Mouse (Mus musculus) gastrocnemius, postnatal 25 days (tissue): Measurements from ENCODE around the gene Prune2. TPM values are rescaled to one million over a fixed set of nuclear protein-coding genes. Genes with fewer than 3 reads are reported as not detected.
A peak's percentile ranks its signal among the peaks of the same experiment; 100 is the strongest.

ENCODE experiments used
- DNase-seq: peaks from one replicate; pipeline ENCODE4 v3.0.0; 2022
- long read RNA-seq, 2 experiments: library from polyadenylated mRNA; stranded (forward); transcript quantifications; one replicate each; pipeline ENCODE4 v2.0.0; 2021
- total RNA-seq, 2 experiments: library from RNA; stranded (reverse); gene quantifications; 1 replicate in 1 of 2; 2 replicates in 1 of 2; pipeline ENCODE4 v1.2.3; 2021

Gene Prune2
- total RNA-seq = 1 to 10 TPM; 3.5 to 4.5 TPM
- long read RNA-seq, experiment 1, partial matches to known transcripts = 0 of 5 reads
- long read RNA-seq, experiment 1, other reads (novel, unspliced or antisense) = 5 of 5 reads
- long read RNA-seq, experiment 2, partial matches to known transcripts = 0 of 2 reads
- long read RNA-seq, experiment 2, other reads (novel, unspliced or antisense) = 2 of 2 reads

DNA sequence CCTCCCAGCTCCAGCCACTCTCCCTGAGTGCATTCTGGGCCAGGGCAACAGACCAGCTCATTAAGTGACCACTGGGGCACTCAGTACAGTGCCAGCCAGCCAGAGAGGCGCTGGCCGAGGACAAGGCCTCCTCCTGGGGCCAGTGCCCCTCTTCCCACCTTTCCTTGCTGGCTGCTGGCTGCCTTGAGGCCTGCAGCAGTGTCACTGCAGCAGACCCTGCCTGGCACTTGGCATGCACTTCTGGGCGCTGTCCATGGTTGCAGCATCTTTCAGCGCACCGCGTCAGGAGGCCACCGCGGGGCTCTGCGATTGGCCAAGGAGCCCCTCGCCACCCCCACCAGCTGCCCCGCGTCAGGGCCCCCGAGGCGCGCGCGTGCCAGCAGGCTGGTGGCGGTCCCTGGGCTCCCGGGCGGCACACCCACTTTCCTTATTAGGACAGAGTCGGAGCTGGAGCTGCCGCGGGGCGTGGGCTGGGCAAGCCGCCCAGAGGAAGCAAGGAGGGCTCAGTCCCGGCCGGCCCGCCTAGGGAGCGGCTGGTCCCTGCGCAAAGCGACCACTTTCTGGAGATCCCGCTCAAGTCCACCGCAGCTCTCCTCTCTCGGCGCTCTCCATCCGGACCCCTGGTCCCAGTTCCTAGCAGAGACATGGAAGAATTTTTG lies at the start of gene Prune2:
Gene Prune2, plus strand, starts transcription at position 506 of the 659 bp plus-strand sequence.
- peak; percentile 40 for DNase-seq

DNA sequence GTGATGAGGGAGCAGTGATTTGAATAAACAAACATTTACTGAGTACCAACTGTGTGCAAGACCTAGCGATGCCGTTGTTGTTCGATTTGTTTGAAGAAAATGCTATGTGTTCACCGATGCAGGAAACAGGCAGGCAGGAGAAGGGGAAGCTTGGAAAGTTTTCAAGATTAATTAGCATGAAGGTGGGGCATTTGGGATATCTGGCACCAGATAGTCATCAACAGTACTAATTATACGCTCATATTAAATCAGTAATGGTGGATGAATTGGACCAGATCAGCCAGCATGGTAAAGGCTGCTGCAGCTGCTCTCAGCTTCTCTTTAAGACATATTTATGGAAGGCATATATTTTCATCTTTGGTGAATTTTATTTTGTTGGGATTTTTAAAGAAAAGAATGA lies 44.4 kb upstream of the Prune2 start:
- no peak for DNase-seq

DNA sequence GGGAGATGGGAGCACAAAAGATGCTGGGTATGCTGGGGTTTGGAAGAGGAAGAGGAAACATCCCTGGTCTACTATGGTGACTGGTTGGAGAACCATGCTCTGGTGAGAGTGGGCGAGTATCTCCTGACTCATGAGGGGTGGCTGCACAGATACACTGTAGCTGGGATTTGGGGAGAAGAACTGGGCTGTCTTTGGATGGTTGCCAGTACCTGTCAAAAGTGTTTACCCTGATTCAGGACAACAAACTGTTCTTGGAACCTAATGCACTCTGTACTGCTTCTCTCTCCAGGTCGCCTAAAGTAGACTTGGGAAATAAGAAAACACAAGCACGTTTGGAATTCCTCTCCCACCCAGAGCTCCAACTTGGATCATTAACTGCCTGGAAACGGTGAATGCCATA lies 31.4 kb upstream of the Prune2 start:
- DNase-seq = no peak

DNA sequence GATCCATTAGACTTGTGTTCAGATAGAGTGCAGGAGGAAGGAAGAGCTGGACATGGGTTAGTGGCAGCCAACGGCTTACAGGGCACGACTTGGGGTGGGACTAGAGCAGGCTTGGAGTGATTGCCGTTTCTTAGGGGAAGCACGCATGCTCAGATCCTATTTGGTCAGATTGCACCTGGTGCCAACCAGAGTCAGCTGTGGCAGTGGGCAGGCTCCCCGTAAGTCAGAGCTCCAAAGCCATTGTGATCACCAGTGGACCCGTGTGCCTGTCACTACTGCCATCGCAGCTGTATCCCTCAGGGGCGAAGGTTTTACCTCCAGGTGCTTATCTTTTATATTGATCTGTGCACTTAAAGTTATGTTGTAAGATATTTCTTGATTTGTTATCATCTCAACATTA lies 21.3 kb upstream of the Prune2 start:
- DNase-seq = no peak

DNA sequence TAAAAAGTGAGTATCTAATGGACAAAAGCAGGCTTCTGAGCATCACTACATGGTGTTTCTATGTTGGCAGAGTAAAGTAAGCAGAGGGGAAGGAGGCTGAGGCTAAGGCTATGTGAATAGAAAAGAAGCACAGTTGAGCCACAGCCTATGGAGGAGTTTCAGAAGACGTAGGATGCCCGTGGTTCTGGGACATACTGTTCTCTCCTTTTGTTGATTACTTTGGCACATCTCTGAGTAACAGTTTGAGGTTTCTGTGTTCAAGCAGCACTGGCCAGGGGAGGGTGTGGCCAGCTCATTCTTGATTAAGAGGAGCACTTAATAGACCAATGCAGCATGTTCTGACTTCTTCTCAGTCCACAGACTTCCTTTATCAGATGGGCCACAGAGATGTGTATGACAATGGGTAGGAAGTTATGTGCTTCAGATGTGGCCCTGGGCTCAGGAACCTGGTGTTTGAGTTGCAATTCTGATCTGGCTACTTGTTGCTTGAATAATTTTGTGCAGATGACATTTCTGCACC lies 7.1 kb upstream of the Prune2 start:
- no peak for DNase-seq

DNA sequence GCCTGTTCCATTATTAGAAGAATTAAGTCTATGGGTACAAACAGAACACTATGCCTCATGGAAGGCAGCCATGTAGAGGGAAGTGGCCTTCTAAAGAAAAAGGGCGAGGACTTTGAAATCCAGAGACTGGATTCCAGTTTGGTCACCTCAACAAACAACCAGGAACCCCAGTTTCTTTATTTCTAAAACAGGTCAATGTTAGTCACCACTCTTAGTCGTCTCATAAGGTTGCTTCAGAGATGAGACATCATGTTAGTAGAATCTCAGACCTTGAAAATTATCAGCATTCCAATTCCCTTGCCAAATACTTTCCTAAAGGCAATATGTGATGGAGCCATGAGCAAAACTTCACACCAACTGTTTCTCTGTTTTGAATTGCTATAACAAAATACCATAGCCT lies 6.6 kb upstream of the Prune2 start:
- no peak for DNase-seq

DNA sequence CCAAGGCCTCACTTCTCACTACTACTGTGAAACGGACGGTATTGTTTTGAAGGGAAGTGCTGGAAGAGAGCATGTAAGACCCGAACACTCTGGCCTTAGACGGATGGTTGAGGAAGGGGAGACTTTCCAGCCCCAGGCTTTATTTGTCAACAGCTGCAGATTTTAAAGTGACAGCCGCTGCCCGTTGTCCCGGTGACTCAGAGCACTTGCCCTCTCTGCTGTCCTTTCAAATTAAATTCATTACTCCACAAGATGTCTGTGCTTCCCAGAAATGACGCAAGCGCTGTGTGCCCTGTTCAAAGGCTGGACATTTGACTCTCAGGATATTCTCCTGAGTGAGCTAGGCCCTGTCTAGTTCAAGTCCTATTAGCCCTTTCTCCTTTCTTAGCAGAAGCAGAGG lies 5.9 kb upstream of the Prune2 start:
- no peak for DNase-seq

DNA sequence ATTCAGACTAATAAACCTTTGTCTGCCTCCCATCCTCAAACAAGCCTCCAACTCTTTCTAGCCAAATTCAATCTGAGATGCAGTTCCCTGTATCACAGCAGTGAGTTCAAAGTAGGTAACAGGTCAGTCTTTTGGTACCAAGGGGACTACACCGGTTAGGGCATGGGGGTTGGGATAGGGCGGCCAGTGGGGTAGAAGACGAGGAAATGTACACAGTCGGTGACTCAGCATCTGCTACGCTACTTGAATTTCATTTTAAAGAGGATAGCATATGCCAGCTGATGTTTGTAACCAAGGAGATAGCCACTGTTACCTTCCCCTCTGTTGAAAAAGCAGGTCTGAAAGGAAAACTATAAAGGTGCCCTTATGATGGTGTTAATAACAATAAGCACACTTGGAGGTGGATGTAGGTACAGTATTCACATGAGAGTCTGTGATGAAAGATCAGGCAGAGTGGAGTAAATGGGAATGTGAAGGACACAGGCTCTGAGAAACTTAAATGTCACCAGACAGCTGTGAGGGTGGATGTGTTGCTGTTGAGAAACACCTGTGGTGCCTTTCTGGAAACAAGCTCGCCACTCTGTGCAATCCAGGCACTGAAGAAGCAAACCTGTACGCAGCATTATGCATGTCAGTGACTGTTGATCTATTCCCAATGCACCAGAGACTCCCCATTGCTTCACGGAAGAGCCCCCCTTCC lies 5.1 kb upstream of the Prune2 start:
- no peak for DNase-seq

DNA sequence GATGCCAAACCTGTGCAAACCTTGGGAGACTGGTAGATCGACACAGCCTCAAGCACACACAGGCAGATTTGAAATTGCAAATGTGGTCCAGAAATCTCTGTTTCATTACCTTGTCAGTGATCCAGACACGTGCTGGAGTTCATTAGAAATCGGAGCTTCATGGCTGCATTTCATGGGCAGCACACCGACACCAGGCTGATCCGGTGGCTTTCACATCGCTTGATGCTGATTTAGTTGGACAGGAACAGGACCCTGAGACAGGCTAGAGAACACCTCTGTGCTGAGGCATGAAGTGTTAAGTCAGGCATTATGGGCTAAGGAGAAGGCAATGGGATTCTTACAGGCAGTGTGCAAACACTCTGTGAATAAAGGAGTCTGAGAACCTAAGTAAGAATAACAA lies 1.2 kb upstream of the Prune2 start:
- DNase-seq = no peak

DNA sequence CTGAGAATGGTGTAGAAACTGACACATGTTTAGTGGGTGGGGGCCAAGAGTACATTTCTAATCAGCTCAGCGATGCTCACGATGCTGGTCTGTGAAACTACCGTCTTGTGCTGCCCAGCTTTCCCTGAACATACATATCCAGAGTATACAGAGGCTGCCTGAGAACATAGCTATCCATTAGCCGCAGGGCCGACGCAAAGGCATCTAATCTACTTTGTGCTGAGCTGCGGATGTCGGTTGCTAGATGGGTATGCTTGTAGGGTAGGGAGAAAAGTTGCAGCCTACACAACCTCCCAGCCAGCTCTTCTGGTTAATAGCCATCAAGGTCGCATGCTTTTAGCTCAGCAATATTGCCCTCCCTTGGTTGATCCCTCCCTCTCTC lies 696 bp upstream of the Prune2 start:
- DNase-seq = no peak

DNA sequence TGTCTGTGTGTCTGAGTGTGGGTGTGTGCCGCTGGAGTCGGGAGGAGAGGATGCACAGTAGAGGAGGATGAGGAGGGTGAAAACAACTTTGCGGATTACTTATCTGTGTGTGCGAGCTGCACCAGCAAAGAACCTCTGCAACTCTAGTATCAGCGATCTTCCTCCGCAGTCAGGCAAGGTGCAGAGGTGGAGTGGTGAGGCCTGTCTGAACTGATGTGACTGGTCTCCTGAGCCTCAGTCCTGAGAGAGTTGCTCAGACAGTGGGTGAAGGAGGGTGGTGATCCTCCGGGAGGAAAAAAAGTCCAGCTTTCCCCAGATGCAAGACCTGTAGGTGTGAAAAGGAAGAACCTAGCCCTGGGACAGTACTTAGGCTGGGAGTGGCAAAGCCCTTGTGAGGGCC lies 401 bp downstream of the Prune2 start:
- DNase-seq = no peak

DNA sequence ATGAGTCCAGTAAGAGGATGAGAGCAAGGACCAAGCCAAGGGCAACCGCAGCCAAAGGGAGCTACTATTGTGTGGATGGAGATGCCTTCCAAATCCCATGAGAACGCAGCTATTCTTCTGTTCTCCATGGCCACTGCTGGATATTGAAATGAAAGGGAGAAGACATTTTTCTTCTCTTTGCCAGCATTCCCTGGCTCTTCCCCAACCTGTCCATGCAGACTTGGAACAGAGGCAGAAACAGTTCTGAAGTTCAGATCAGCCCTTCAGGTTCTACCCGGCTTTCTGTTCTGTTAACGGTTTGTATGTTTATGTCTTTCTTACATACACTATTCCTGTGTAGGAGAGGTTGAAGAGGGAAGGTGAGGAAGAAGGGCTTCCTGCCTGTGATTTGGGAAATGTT lies 3.1 kb downstream of the Prune2 start:
- no peak for DNase-seq

DNA sequence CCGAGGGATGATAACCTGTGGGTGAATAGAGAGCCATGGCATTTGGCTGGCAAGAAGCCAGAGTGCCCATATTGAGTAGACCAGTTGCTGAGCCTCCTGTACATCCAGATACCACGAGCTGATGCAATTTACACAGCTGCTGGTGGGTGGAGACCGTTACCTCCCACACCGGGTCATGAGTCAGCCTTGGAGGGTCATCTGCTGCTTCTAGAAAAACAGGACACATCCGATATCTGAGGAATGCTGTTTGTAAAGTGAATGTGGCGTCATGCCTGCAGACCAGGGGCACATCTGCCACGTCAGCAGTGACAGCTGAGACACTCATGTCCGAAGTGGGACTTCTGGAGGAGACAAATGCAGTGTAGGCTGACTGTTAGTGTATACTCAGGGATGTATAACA lies 3.6 kb downstream of the Prune2 start:
- no peak for DNase-seq

DNA sequence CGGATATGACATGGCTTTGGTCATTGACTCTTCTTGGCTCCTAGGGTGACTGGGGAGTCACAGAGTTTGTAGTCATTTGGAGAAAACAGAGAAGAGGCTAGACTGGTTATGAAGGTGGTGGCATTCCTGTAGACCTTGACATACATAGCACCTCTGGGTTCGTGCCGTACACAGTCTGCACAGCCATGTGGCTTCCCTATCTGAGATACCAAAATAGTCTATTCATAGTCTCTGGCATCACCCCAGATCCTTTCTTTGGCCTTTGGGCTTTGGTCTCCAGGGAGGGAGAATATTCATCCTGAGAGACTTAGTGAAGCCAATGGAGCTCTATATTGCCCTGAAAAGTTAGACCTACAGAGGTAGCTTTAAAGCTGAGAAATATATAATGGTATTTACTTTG lies 5.1 kb downstream of the Prune2 start:
- no peak for DNase-seq

DNA sequence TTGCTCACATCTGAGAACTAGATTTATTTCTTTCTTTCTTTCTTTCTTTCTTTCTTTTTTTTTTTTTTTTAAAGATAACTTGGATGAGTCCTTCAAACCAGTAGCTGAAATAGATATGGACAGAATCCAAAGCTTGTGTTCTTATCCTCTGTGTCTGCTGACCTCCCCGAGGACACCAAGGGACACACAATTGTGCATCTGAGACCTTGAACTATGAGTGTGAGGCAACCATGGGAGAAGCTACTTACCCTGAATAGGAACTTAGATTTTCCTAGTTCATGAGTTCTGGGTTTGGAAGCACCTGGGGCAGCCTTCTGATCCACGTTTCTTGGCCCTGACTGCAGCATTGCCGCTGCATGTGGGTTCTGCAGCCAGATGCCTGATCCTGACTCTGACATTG lies 7.3 kb downstream of the Prune2 start:
- DNase-seq = no peak

DNA sequence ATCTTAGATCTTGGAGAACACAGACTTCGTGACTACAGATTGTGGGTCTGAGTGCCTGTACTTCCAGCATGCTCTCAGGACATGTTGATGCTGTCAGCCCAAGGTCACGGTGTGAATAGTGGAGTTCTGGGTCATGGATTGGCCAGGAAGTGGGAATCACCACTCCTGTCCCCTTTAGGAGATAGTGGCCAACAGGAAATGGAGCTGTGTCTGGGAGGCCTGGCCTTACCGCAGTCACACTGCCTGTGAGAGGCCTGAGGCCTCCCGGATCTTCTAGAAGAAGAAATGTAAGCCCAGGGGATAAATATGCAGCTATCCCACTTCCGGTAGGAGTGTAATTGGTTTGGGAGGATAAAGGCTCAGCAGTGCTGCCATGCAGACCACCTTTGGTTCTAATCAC lies 12.8 kb downstream of the Prune2 start:
- DNase-seq = no peak

DNA sequence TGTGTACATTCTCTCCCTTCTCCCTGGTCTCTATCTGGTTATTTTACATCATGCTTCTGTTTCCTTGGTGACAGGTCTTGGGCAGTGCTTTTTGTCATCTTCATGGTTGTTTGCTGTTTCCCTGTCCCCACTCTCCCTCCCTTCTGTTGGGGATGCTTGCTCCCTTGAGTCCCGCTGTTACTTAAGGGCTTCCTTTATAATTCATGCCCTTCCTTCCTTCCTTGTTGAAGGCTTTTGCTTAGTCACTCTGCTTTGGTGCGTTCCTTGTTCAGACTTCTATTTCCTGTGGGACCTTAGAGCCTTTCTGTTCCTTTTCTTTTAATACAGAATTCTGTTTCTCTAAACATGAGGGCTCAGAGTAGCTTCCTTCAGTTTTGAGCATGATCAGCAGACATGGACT lies 14.7 kb downstream of the Prune2 start:
- no peak for DNase-seq

DNA sequence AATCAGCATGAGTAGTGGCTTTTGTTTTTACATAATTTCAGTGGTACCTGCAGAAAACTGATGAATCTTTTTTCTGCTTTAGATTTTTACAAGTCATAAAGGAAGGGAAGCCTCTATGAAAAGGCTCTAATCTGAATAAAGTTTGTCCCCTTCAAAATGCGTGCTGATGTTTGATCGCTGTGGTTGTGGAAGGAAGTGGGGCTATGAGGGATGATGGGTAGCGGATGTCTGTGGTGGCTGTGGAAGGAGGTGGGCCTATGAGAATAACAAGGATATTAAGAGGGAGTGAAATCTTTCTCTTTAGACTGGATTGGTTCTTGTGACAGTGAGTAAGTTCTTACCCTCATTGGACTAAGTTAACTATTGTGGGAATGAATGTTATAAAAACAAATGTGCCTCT lies 23.0 kb downstream of the Prune2 start:
- no peak for DNase-seq

DNA sequence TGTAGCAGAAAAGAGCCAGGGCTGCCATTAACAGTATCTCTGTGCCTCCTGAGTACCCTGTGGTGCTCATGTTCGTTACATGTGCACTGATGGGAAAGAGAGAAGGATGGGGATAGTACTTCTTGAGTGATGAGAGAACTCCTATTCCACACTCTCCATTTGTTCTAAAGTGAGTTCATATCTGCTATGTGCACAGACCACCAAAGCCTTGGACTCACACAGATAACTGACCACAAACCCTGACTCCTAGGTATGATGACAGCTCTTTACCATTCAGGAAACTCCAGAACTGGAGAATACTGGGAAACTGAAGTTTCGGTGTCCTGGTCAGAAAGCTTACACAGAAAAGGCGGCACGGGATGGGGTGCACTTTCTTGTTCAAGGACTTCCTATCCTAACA lies 25.8 kb downstream of the Prune2 start:
- no peak for DNase-seq

DNA sequence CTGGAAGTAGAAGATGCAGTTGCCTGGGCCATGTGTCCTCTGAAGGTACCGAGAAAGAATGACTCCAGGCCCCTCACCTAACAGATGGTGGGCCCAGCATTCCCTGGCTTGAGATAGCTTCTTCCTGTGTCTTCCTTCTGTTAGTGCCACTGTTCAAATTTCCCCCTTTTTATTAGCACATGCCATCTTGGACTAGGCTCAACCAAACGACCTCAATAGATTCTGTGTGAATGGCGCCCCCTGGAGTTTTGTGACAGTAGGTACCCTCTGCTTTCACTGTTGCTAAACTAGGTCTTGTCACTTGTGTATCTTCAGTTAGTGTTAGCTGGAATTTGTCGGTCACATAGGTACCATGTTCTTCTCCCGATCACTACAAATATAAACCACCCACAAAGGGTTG lies 29.0 kb downstream of the Prune2 start:
- no peak for DNase-seq

DNA sequence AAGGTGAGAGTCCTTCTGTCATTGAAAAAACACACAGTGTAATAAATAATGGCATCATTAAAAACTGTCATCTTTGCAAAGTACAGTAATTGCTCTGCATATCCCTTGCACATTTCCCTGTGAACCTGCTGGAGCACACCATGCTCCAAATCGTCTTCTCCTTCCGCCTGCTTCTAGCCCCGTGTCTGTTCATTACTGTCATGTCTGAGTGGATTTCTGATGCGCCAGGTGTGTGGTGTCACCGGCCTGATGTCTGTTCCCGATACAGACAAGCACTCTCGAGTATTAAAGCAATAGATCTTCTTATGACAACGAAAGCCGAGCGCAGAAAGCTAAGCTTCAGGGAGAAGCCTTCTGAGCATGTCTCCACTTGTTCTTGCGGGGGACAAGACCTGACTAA lies 32.1 kb downstream of the Prune2 start:
- no peak for DNase-seq

DNA sequence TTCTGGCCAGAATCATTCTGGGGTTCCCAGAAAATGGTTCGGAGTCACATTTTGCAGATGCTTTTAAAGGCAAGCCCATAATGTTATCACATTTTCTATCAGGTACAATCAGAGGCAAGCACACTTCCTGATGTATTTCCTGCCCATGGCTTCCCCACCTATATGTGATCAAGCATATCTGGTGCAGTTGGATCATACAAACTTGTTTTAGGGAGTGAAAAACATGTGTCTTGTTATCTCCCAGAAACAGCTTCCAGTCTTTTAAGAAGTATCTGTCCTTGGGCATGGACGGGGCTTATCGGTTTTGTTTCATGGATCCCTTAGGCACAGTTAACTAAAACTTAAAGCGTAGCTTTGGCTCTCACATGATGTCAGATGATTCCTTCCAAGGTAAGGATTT lies 36.2 kb downstream of the Prune2 start:
- no peak for DNase-seq

DNA sequence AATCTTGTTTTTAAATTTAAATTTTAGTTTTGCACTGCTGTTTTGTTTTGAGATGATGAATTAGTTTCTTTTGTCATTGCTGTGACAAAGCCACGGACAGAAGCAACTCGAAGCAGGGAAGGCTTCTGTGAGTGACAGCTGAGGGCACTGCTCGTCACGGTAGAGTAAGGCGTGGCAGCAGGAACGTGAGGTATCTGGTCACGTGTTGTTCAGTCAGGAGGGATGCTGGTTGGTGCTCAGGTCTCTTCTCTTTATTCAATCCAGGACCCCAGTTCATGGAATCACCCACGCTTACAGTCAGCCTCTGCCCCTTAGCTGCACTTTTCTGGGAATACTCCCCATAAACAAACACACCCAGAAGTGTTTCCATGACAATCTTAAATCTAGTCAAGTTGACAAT lies 38.3 kb downstream of the Prune2 start:
- no peak for DNase-seq

DNA sequence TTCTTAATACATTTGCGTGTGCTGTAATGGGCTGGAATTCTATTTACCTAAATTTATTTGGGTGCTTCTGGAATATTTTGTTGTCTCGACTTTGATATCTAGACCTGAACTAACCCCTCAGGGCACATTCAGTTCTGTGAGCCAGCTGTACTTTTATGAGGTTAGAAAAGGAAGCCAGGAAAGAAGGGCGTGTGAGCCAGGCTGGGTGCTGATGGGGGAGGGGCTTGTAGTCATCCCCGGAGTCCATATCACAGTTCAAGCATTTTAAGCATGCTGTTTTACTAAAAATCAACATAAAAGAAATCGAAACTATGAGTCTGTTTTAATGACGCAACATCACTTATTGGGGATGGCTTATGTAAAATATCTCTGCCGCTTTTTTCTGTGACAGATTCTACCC lies 42.0 kb downstream of the Prune2 start:
- DNase-seq = peak; percentile 49
